Mouse (Mus musculus) ES-Bruce4 (cell line): ENCODE measurements around the gene Ddit4.

Source experiments
- CTCF ChIP-seq: IDR thresholded peaks from one replicate; pipeline ENCODE4 v1.8.1; 2011; ENCODE audit warnings: low read depth, low read length
- EP300 ChIP-seq: IDR thresholded peaks from 2 replicates; pipeline ENCODE4 v1.6.1; 2011; ENCODE audit warnings: low read depth, low read length; ENCODE audit not compliant: insufficient read depth
- POLR2A ChIP-seq: IDR thresholded peaks from one replicate; pipeline ENCODE4 v1.8.1; 2011; ENCODE audit warnings: low read length; ENCODE audit not compliant: insufficient read depth

GRCm38 (mm10) chr10:59990393-59990792, 38.8 kb upstream of the Ddit4 start:
- no peak for TF ChIP-seq CTCF
- TF ChIP-seq POLR2A = no peak
- TF ChIP-seq EP300 = no peak
